Mouse (Mus musculus) adrenal gland, postnatal 14 days (tissue): ENCODE measurements around the gene Iqgap2. TPM values are rescaled to one million over a fixed set of nuclear protein-coding genes. Genes with fewer than 3 reads are reported as not detected.
A peak's percentile ranks its signal among the peaks of the same experiment; 100 is the strongest.

Experiments
- DNase-seq: peaks from one replicate; pipeline ENCODE4 v3.0.0; 2021; ENCODE audit warnings: mixed read lengths
- total RNA-seq: library from RNA; stranded (reverse); gene quantifications from 2 replicates; pipeline ENCODE4 v1.2.3, GENCODE M21; 2021

The Iqgap2 gene
- total RNA-seq, 1 experiment from 2014 or later, result 111 TPM

DNA sequence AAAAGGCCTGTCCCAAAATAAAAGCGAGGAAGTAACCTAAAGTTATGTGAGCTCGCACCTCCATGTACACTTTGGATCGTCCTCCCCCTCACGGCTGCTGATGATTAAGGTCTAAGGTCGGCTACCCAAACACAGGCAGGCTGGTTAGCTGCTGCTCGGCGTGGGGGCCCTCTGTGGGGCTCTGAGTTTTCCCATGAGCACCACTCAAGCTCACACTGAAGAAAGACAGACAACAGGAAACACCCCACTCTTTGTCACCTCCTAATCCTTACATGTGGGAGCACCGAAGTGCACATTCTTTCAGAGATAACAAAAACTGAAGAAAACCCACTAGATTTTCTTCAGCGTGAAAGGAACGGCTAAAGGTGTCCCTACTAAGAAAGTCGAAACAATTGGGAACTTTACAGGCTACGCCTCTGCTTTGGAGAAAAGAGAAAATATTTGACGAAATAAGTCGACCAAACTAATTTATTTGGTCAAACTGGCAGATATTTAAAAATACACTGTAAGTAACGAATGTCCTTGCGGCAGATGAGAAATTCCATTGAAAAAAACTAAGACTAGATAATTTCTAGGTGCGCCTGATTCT, 274.5 kb downstream of the Iqgap2 start:
- no peak for DNase-seq

DNA sequence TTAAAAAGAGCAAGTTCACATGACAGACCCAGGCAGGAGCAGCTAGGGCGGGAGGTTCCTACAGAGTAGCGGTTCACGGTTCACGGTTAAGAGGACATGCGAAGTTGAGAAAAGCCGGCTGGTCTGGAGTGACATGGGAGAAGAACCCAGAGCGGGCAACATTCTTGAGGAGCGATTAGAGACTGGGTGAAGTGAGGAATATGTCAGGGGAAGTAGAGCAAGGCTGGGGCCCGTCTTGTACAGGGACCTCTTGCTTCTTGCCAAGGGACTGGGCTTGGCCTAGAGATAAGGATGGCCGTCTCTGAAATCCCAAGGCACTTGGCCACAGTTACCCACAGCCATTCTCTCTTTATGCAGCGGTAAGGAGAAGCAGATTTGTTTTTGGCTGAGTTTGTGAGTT, 275.2 kb downstream of the Iqgap2 start:
- no peak for DNase-seq

DNA sequence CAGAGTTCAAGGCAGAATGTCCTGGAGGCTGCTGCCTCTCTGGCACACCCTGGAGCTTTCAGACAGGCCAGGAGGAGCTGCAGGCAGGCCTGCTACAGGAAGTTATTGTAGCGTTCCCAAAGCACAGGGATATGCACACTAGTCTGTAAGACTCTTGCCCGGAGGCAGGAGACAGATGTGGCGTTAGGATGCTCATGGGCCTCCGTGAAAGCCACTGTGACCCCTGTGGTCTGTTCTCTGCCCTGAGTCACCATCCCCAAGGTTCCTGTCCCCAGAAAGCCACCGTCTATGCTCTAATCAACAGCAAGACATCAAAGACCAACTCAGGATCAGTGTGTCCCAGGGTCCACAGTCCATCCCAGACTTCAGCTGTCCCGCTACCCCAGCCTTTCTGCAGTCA, 277.0 kb downstream of the Iqgap2 start:
- DNase-seq, result no peak

DNA sequence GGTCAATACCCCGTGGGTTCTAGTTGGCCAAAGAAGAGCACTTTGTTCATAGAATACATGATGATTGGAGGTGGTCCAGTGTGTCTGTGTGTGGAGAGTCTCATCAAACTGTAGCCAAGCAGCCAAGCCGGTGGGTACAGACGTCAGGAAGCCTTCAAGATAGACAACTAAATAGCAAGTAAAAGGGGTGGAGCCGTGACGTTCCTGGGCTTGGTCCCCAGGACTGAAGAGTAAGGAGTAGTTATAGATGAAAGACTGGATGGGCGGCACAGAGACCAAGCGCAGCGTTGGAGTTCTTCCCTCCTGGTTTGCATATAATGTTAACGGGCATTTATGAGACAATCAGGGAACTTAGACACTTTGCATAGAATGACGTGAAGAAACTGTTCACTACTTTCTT, 279.5 kb downstream of the Iqgap2 start:
- no peak for DNase-seq

DNA sequence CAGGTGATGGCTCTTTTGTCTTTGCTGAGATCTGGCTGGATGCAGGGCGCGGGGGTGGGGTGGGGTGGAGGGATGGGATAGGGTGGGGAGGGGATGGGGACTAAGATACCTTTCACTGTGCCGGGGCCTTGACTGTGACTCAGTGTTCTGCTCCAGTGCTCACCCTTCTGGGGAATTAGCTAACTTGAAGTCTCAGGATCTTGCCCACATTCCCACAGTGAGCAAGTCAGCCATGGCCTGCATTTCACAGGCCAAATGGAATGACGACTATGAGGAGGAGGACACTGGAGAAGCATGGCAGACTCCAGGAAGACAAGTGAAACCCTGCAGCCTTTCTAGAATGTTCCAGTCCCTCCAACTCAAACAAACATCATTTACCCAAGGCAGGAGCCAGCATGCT, 280.0 kb downstream of the Iqgap2 start:
- DNase-seq, result no peak

DNA sequence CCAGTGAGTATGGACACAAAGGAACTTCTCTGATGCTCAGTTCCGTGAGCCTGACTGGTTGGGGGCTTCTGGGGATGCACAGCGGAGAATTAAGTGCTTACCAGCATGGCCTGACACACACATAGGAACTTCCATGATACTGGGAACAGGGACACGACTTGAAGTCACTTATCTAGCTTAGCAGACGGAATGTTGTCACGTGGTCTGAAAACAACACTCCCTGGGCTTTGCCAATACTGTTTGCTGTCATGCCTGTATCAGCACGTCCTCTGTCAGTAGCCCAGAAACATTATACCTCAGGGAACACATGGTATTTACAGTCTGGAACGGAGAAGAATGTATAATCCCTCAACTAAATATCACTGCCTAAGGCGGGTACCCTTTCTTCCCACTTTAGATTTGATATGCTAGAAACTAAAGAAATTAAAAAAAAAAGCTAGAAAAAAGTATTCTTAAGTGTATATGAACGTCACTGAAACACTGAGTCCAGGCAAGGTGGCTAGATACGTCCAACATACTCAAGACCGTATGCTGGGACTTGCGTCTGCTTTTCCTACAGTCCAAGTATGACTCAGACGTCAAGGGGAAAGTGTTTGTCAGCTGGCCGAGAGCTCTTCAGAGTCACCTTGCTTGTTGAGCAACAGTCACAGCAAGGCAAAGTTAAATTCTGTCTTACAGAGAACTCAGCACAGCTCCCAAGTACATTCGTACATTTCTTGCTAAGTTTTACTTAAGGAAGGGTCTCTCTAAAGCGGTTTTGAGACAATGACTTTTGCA, 280.7 kb downstream of the Iqgap2 start:
- peak; percentile 46 for DNase-seq

DNA sequence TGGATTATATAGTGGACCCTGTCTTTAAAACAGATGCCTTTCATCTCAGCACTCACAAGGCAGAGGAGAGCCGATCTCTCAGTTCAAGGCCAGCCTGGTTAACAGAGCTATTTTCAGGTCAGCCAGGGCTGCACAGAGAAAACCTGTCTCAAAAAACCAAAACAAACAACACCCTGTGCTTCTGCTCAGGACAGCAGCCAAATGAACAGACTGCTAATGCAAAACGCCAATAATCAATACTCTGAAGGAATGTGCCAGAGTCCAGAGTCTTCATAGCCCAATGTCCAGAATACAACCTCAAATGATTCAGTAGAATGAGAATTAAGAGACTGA, 282.7 kb downstream of the Iqgap2 start:
- no peak for DNase-seq

DNA sequence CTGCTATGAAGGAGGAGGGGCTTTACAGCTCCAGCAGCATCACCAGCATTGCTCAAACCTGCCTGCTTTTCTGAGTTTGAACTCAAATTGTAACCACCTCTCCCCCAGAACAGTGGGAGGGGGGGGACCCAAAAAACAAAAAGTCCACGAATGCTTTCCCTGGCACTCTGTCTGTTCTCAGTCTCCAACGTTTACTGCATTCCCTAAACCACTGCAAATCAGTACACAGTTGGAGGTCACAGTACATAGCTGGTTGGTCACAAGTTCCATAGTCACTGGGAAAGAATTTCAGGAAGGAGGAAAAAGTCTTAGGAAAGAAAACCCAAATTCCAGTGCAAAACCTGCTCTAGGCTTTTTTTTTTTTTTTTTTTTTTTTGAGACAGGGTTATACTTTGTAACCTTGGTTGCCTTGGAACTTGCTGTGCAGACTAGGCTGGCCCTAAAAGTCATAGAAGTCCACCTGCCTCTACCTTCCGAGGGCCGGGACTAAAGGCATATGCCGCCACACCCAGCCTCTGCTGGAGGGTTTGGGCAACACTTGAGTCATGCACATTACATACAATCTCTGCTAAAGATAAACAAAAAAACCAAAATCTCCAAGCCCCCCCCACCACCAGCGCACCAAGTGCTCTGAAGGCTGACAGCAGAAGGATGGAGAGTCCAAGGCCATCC, 283.2 kb downstream of the Iqgap2 start:
- no peak for DNase-seq

DNA sequence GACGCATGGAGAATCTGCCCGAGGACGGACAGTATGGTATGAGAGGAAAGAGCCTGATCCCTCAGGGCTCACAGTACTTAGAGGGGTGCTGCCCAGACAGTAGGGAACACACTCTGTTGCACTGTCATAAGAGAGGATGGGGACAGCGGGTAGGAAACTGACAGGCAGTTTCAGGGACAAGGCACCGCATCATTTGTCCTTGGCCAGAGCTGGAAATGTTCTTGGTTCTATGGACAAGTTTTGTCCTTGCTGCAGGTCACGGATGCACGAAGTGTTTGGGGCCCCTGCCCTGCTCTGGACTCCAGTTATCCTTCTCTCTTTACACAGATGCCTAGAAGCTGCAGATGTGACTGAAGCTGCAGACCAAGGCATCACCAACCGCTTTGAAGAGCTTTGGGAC, 284.7 kb downstream of the Iqgap2 start:
- DNase-seq, result peak; percentile 49

DNA sequence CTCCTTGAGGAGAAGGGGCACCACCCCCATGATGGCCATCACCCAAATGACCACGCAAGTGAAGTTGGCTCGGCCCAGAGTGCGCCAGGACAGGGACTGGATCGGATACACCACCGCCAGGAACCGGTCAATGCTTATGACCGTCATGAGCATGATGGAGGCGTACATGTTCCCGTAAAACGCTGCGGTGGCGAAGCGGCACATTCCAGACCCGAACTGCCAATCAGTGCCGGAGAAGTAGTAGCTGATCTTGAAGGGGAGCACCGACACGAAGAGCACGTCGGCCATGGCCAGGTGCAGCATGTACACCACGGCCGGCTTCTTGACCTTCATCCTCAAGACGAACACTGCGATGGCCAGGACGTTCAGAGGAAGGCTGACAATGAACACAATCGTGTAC, 287.4 kb downstream of the Iqgap2 start:
- DNase-seq, result no peak

DNA sequence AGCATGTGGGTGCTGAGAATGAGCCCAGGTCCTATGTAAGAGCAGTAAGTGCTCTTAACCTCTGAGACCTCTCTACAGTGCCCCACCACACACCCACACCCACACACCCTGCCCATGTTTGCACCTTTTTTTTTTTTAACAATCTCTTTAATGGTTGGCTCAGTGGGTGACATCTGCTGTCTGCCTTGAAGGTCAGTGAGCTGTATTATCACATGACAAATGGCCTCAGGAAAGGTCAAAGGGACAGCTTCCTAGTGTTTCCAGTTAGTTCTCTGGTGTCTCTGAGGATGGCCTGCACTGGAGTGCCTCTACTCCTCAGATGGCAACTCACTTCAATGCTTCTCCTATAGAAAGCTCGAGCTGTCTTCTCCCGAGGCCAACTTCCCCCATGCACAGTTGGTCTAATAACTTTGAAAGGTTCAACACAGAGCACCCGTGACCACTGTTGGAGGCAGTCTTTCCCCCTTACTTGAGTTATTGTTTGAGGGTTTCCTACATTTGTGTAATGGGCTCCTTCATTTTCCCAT, 291.8 kb downstream of the Iqgap2 start:
- no peak for DNase-seq

DNA sequence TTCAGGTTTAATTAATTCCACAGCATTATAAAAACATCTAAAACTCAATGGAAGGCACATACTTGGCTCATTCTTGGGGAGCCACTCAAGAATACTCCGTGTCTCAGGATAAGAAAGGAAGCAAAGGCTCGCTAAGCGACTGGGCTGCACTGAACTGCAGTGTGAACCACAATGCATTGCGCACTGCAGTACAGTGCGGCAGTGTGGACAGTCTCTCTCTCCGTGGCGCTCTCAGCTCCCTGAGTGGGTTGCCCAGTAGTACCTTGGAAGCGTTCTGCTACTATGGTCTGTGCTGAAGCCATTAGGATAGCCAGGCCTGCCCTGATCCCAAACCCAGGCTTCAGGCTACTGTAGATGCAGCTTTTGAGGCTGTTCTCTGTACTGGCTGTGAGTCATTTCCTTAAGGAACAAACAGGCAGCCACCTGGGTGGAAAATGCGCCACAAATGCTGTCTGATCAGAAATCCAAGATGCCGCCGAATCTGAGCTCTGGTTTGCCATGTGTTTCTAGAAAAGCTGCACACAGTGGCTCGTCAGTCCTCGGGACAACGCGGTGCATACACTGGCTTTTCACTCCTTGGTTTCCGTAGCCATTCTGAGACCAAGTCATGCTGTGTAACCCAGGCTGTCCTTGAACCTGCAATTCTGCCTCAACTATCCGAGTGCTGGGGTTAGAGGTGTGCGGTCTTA, 293.3 kb downstream of the Iqgap2 start:
- DNase-seq, result no peak

DNA sequence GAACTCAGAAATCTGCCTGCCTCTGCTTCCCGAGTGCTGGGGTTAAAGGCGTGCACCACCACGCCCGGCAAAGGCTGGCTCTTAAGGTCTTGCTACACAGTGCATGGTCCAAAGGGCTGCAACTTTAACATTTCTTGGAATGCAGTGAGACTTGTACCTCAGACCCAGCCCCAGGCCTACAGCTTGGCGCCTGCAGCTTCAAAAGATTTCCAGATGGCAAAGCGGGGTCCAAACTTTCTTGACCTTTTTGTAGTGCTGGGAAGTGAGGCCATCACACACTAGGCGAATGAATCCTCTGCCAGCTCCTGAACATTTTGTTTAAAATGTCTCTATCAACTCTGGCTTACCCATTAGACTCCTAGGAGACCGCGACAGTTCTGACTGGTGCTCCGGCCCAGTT, 294.1 kb downstream of the Iqgap2 start:
- no peak for DNase-seq

DNA sequence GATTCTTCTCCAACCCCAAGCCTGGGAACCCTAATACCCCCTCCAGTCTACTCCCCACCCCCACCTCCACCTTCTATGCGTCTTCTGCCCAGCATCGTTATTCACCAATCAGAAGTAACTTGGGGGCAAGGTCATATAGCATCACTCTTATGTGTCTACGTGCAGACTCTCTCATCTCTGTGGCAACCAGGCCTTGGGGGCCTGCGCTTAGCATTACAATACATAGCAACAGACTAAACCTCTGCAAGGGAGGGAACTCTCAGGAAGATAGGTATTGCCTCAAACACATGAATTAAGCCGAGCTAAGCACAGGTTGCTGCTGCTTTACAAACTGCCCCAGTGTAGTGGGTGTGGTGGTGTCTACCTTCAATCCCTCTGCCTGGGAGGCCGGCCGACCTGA, 295.0 kb downstream of the Iqgap2 start:
- no peak for DNase-seq

DNA sequence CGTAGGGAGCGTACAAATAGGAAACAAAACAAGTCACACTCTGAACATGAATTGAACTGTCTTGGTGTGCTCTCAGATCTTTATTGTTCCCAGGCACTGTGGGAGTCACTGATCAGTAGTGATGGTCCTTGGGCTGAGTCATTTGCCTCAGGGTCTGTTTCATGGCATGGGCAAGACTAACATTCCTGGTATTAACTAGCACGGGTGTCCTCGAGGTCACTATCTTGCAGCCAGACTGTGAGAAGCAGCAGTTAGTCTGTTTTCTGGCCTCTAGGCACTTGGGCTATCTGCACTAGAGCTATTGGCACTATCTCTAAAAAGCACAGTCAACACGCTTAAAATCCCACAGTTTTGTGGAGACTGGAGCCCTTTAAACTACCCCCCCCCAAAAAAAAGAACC, 295.8 kb downstream of the Iqgap2 start:
- peak; percentile 57 for DNase-seq

DNA sequence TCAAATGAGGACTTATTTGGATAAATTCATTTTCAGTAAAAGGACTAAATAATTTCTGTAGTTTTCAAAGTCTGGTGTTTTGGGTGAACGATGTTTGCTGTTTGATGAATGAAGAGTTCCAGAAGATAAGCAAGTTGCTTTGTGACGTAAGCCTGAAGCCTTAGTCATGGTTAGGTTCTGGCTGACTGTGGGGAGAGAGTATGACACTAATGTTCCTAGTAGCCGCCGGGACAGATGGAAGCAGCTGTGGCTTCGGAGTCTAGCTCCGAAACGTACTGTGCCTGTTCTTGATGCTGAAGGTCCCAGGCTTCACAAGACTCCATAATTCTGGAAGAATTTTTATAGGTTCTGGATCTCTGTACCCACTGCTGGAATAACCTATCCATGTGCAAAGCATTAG, 296.3 kb downstream of the Iqgap2 start:
- DNase-seq, result no peak

DNA sequence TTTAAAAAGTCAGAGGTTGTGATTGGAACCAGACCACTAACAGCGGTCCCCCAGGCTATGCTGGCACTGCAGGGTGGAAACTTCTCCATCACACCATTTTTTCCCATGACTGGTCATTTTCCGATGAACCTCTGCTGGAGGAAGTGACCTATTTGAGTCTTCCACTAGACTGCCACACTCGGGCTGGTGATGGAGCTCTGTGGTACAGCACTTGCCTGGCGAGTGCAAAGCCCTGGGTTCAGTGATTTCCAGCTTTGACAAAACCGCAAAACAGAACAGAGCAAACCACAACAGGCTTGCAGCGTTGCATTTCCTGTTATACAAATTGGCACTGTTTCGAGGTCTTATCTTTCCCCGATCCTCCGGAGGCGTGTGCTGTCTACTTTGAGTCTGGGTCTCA, 298.9 kb downstream of the Iqgap2 start:
- no peak for DNase-seq

DNA sequence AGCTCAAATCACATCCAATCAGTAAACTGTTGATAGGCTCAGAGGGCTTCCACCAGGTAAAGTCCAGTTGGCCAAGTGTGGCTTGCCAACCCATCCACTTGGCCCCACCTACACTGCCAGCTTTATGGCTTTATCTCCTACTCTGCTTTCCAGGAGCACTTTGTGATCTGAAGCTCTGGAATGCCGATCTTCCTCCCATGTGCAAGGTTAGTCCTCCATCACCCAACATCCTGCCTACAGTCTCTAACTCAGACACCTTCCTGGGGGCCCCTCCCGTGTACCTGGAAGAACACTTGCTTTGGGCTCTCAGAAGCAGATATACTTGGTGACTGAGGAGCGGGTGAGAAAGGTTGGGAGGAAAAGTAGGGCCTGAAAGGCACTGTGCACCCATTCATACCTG, 300.1 kb downstream of the Iqgap2 start:
- no peak for DNase-seq

DNA sequence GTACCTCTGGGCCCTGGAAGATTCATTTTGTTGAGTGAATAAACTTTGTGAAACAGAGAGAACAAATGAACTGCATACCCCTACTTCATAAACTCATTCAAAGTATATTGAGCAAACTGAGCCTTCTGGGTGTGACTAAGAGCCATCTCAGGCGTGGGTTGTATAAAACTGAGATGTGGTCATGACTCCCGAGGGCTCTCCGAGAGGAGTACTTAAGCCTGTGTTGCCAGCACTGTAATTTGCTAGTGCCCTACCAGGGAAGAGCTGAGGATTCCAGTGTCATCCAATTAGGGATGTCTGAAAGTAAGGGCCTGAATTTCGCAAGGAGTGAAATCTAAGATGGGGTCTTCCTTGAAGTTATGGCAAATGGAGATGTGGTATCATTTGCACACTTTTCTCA, 304.1 kb downstream of the Iqgap2 start:
- no peak for DNase-seq

DNA sequence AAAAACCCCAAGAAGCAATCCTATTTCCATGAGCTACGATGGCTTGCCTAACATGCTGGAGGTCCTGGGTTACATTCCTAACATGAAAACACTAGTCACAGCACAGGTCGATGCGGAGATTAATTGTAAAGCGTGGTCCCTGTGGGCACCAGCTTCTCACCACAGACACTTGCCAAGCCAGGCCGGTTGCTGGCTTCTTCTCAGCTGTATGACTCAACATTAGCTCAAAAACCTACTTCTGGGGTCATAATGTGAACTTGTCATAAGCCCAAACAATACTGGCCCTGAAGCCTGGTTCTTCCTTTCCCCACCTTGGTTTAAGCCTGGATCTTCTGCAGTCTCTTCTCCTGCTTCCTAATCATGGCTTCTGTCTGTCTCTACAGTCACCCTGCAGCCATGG, 306.8 kb downstream of the Iqgap2 start:
- DNase-seq, result no peak

DNA sequence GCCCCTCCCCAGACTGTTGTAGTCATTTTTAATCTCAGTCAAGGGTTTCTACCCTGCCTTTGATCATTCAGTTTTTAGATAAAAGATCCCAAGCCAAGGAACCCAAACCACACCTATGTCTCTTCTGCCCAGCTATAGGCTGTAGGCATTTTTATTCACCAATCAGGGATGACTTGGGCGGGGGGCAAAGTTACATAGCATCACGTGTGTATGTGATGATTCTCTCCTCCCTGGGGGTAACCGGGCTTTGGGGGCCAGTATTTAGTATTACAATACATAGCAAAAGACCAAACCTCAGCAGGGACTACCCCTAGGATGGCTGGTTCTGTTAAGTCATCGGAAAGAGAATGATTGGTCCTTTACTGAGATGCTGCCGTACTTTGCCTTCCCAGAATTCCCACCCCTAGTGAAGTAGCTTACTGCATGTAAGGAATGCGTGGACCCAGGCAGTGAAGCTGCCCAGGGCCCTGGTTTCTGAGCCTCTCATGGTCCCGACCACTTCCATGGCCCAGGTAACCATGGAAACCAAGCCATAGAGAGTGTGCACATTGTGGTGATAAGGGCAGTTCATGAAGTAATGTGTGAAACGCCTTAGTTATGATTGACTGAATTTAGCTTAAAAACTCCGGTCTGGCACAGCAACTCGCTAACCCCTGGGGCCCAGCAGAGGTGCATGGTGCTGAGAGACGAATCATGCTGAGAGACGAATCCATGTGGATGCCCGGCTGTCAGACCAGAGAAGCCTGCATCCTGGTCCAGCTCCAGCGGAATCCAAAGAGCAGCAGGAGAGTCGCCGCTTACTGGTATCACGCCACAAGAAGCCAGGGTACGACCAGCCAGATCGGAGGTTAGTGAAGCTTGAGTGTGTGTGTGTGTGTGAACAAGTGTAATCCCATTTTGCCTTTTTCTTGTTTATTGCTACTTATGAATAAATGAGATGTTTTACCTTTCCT, 308.2 kb downstream of the Iqgap2 start:
- DNase-seq, result peak; percentile 53

DNA sequence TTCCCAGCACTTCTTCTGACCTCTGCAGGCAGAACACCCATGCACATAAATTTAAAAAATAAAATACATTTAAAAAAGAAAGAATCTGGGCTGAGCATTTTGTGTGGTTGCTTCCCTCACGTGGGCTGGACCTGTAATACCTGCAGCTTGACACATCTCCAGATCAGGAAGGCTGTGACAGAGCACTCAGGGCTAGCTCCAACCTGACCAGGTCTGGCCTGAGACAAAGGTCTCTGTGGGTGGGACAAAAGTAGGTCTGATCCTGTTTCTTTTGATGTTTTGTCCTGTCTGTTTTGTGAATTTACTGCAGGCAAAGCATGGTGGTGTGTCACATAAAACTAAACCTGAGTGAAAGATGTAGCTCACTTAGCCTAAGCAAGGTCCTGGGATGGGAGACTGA, 309.9 kb downstream of the Iqgap2 start:
- no peak for DNase-seq
